Mouse (Mus musculus) frontal cortex, postnatal 14 days (tissue): Measurements from ENCODE around the gene St7.

Experiments
- DNase-seq, 2 experiments: peaks; one replicate each; pipeline ENCODE4 v3.0.0; 2022; ENCODE audit warnings: low spot score in 2 of 2

St7 gene

GRCm38 (mm10) chr6:17814074-17814649 lies 121.4 kb downstream of the St7 start:
- no peak for DNase-seq

- no peak for DNase-seq
These were observed 124.2 kb downstream of the St7 start for GRCm38 (mm10) chr6:17816865-17817435.

- DNase-seq: no peak
These were observed 130.9 kb downstream of the St7 start for GRCm38 (mm10) chr6:17823614-17824013.

- no peak for DNase-seq
These were observed 132.0 kb downstream of the St7 start for GRCm38 (mm10) chr6:17824735-17825134.

GRCm38 (mm10) chr6:17828382-17828781 lies 135.6 kb downstream of the St7 start:
- DNase-seq: no peak

GRCm38 (mm10) chr6:17829981-17830380 lies 137.2 kb downstream of the St7 start:
- DNase-seq: no peak

- DNase-seq: peak in 1 of 2 experiments; percentile 59
These were observed 141.8 kb downstream of the St7 start for GRCm38 (mm10) chr6:17834493-17834892.

GRCm38 (mm10) chr6:17835693-17836092 lies 143.0 kb downstream of the St7 start:
- DNase-seq: no peak

GRCm38 (mm10) chr6:17837676-17838075 lies 144.9 kb downstream of the St7 start:
- no peak for DNase-seq

- no peak for DNase-seq
These were observed 147.7 kb downstream of the St7 start for GRCm38 (mm10) chr6:17840431-17840830.

- DNase-seq: peak in 1 of 2 experiments; percentile 58
These were observed 150.0 kb downstream of the St7 start for GRCm38 (mm10) chr6:17842759-17843158.

GRCm38 (mm10) chr6:17851316-17851715 lies 158.6 kb downstream of the St7 start:
- DNase-seq: no peak

- no peak for DNase-seq
These were observed 161.0 kb downstream of the St7 start for GRCm38 (mm10) chr6:17853587-17854274.

GRCm38 (mm10) chr6:17855616-17856015 lies 162.9 kb downstream of the St7 start:
- DNase-seq: no peak

GRCm38 (mm10) chr6:17859564-17859963 lies 166.8 kb downstream of the St7 start:
- DNase-seq: no peak

GRCm38 (mm10) chr6:17860463-17860862 lies 167.7 kb downstream of the St7 start:
- DNase-seq: no peak

GRCm38 (mm10) chr6:17867796-17868195 lies 175.1 kb downstream of the St7 start:
- no peak for DNase-seq

GRCm38 (mm10) chr6:17871831-17872372 lies 179.2 kb downstream of the St7 start:
- no peak for DNase-seq

- DNase-seq: no peak
These were observed 182.9 kb downstream of the St7 start for GRCm38 (mm10) chr6:17875606-17876005.

GRCm38 (mm10) chr6:17876023-17876613 lies 183.4 kb downstream of the St7 start:
- DNase-seq: no peak

- DNase-seq: no peak
These were observed 184.0 kb downstream of the St7 start for GRCm38 (mm10) chr6:17876670-17877179.

- DNase-seq: no peak
These were observed 190.2 kb downstream of the St7 start for GRCm38 (mm10) chr6:17882943-17883342.
